Mouse (Mus musculus): ENCODE data around the gene Tsen15.

Gene Tsen15

GRCm38 (mm10) chr1:152386188-152386835, at the start of gene Tsen15:
TSS of gene Tsen15 (minus strand) at chr1:152386688.
- DNase-seq (ENCODE audit: low read depth): peak; percentile 58

GRCm38 (mm10) chr1:152434166-152434565, 47.7 kb upstream of the Tsen15 start:
- DNase-seq (ENCODE audit: low read depth): no peak

- DNase-seq (ENCODE audit: low read depth): no peak
These were observed 43.3 kb upstream of the Tsen15 start for GRCm38 (mm10) chr1:152429805-152430204.

- DNase-seq (ENCODE audit: low read depth): no peak
These were observed 41.6 kb upstream of the Tsen15 start for GRCm38 (mm10) chr1:152427912-152428581.

GRCm38 (mm10) chr1:152423052-152423451, 36.6 kb upstream of the Tsen15 start:
- no peak for DNase-seq (ENCODE audit: low read depth)

- DNase-seq (ENCODE audit: low read depth): no peak
These were observed 35.8 kb upstream of the Tsen15 start for GRCm38 (mm10) chr1:152422295-152422694.

- no peak for DNase-seq (ENCODE audit: low read depth)
These were observed 31.1 kb upstream of the Tsen15 start for GRCm38 (mm10) chr1:152417602-152418001.

GRCm38 (mm10) chr1:152416306-152416904, 29.9 kb upstream of the Tsen15 start:
- DNase-seq (ENCODE audit: low read depth): no peak

GRCm38 (mm10) chr1:152414451-152414850, 28.0 kb upstream of the Tsen15 start:
- no peak for DNase-seq (ENCODE audit: low read depth)

- no peak for DNase-seq (ENCODE audit: low read depth)
These were observed 27.5 kb upstream of the Tsen15 start for GRCm38 (mm10) chr1:152413961-152414360.

- DNase-seq (ENCODE audit: low read depth): no peak
These were observed 26.6 kb upstream of the Tsen15 start for GRCm38 (mm10) chr1:152413116-152413515.

GRCm38 (mm10) chr1:152410657-152411056, 24.2 kb upstream of the Tsen15 start:
- DNase-seq (ENCODE audit: low read depth): no peak

GRCm38 (mm10) chr1:152409356-152409755, 22.9 kb upstream of the Tsen15 start:
- no peak for DNase-seq (ENCODE audit: low read depth)

- no peak for DNase-seq (ENCODE audit: low read depth)
These were observed 20.8 kb upstream of the Tsen15 start for GRCm38 (mm10) chr1:152407021-152407946.

GRCm38 (mm10) chr1:152400556-152401540, 14.4 kb upstream of the Tsen15 start:
- DNase-seq (ENCODE audit: low read depth): no peak

GRCm38 (mm10) chr1:152399790-152400555, 13.5 kb upstream of the Tsen15 start, which contains the start of gene Colgalt2:
TSS of gene Colgalt2 (plus strand) at chr1:152399830.
- DNase-seq (ENCODE audit: low read depth): no peak

GRCm38 (mm10) chr1:152398708-152399107, 12.2 kb upstream of the Tsen15 start:
- DNase-seq (ENCODE audit: low read depth): no peak

GRCm38 (mm10) chr1:152394956-152395515, 8.5 kb upstream of the Tsen15 start:
- DNase-seq (ENCODE audit: low read depth): no peak

- DNase-seq (ENCODE audit: low read depth): no peak
These were observed 7.6 kb upstream of the Tsen15 start for GRCm38 (mm10) chr1:152394137-152394536.

GRCm38 (mm10) chr1:152389271-152389670, 2.8 kb upstream of the Tsen15 start:
- no peak for DNase-seq (ENCODE audit: low read depth)
